Mouse (Mus musculus) large intestine, adult 2 months (tissue): Measurements from ENCODE around the gene Mras. TPM values are rescaled to one million over a fixed set of nuclear protein-coding genes. Genes with fewer than 3 reads are reported as not detected.

Source experiments
- DNase-seq: peaks from one replicate; pipeline ENCODE4 v3.0.0-alpha.2; 2012; ENCODE audit warnings: low read depth, low spot score
- WGBS: fragments of 180-500 bp; shearing (Covaris S2); methylation state at CpG from one replicate; pipeline ENCODE4 v1.1.7; 2018; 5-methylcytosine and 5-hydroxymethylcytosine counted together
- polyA plus RNA-seq: library from polyadenylated mRNA; depleted of rRNA; stranded (reverse); fragments of >200 nt; gene quantifications from 2 replicates; pipeline ENCODE4 v1.2.3, GENCODE M21; 2012; rRNA removed

Gene Mras
- polyA plus RNA-seq: 4.7 and 4.9 TPM in 2 replicates

- WGBS: 8% methylated on average over 27 of the region's 27 CpGs
- DNase-seq: no peak
Observed at GRCm38 (mm10) chr9:99437031-99437764, at the start of gene Mras. Gene Mras, minus strand, starts transcription at chr9:99437381.

- DNase-seq: no peak
- 73% methylated on average over 4 of the region's 4 CpGs for WGBS
Observed at GRCm38 (mm10) chr9:99485144-99485543, 48.0 kb upstream of the Mras start.

- no peak for DNase-seq
Observed at GRCm38 (mm10) chr9:99484632-99485031, 47.5 kb upstream of the Mras start.

GRCm38 (mm10) chr9:99483191-99483590, 46.0 kb upstream of the Mras start:
- 89% methylated on average over 4 of the region's 4 CpGs for WGBS
- DNase-seq: no peak

- WGBS: 35% methylated on average over 4 of the region's 4 CpGs
- no peak for DNase-seq
Observed at GRCm38 (mm10) chr9:99480764-99481163, 43.6 kb upstream of the Mras start.

- no peak for DNase-seq
Observed at GRCm38 (mm10) chr9:99479181-99479711, 42.1 kb upstream of the Mras start.

GRCm38 (mm10) chr9:99471334-99471733, 34.2 kb upstream of the Mras start:
- no peak for DNase-seq
- WGBS: 41% methylated on average over 7 of the region's 7 CpGs

More at GRCm38 (mm10) chr9:99479181-99479711, 42.1 kb upstream of the Mras start:
- 20% methylated on average over 9 of the region's 9 CpGs for WGBS

- 16% methylated on average over 16 of the region's 16 CpGs for WGBS
- no peak for DNase-seq
Observed at GRCm38 (mm10) chr9:99470347-99471092, 33.3 kb upstream of the Mras start.

- WGBS: 37% methylated on average over 8 of the region's 8 CpGs
- DNase-seq: no peak
Observed at GRCm38 (mm10) chr9:99469681-99470273, 32.6 kb upstream of the Mras start.

- DNase-seq: no peak
- 78% methylated on average over 9 of the region's 9 CpGs for WGBS
Observed at GRCm38 (mm10) chr9:99468572-99468971, 31.4 kb upstream of the Mras start.

- WGBS: 79% methylated on average over 6 of the region's 6 CpGs
- no peak for DNase-seq
Observed at GRCm38 (mm10) chr9:99464876-99465275, 27.7 kb upstream of the Mras start.

GRCm38 (mm10) chr9:99459730-99460129, 22.5 kb upstream of the Mras start:
- DNase-seq: no peak
- WGBS: 79% methylated on average over 4 of the region's 4 CpGs

GRCm38 (mm10) chr9:99458529-99459208, 21.5 kb upstream of the Mras start:
- DNase-seq: no peak
- 30% methylated on average over 12 of the region's 12 CpGs for WGBS

GRCm38 (mm10) chr9:99454211-99454610, 17.0 kb upstream of the Mras start:
- 19% methylated on average over 4 of the region's 4 CpGs for WGBS

GRCm38 (mm10) chr9:99451161-99451560, 14.0 kb upstream of the Mras start, which contains the start of gene Nme9:
Gene Nme9, plus strand, starts transcription at chr9:99451475.
- WGBS: 6% methylated on average over 14 of the region's 14 CpGs
- no peak for DNase-seq

More at GRCm38 (mm10) chr9:99454211-99454610, 17.0 kb upstream of the Mras start:
- no peak for DNase-seq

- WGBS: 37% methylated on average over 9 of the region's 9 CpGs
Observed at GRCm38 (mm10) chr9:99449886-99450647, 12.9 kb upstream of the Mras start.

GRCm38 (mm10) chr9:99447323-99447722, 10.1 kb upstream of the Mras start:
- WGBS: 40% methylated on average over 3 of the region's 3 CpGs
- no peak for DNase-seq

More at GRCm38 (mm10) chr9:99449886-99450647, 12.9 kb upstream of the Mras start:
- no peak for DNase-seq

GRCm38 (mm10) chr9:99446259-99446658, 9.1 kb upstream of the Mras start:
- no peak for DNase-seq

GRCm38 (mm10) chr9:99444590-99445178, 7.5 kb upstream of the Mras start:
- no peak for DNase-seq

More at GRCm38 (mm10) chr9:99444590-99445178, 7.5 kb upstream of the Mras start:
- 22% methylated on average over 8 of the region's 8 CpGs for WGBS
